Mouse (Mus musculus): ENCODE results near the gene Snx21. TPM values are rescaled to one million over a fixed set of nuclear protein-coding genes. Genes with fewer than 3 reads are reported as not detected.
A peak's percentile ranks its signal among the peaks of the same experiment; 100 is the strongest.
"Not testable (repeated sequence)": the region's sequence is repeated elsewhere in the genome, so short reads cannot be mapped to it uniquely, and the experiment has no call there.

The Snx21 gene
- polyA plus RNA-seq, 1 experiment from 2014 or later = 27.0 TPM

DNA sequence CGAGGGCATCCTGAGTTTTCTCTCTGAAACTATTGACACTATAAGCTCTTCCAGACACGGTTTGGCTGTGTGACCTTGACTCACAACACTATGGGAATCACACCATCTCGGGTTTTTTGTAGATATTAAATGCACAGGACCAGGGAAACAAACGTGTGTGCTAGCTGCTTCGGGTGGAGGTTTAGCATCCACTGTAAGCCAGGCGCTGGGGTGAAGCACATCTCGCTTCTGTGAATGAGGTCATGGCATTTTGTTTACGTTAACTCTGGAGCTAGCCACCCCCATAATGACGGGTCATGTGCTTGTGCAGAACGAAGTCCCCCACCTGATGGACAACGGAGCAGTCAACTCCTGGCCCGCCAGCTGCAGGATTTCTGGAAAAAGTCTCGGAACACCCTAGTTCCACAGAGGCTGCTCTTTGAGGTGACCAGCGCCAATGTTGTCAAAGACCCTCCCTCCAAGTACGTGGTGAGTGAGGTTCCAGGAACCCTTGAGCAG, 814 bp downstream of the Snx21 start:
- Histone ChIP-seq H3K4me2 (peak overlapping the region; percentile 90), H3K36me3 (peaks cover 4% of the 10 kb centered on the region), H3K4me3 (peak overlapping the region; percentile 73), H3K9ac (peak overlapping the region; percentile 81), H3K27me3 (no peaks in the 10 kb centered on the region), H3K9me3 (no peaks in the 10 kb centered on the region), H3K4me1 (peaks cover 24% of the 10 kb centered on the region), H3K27ac (peak overlapping the region; percentile 92)
- peak; percentile 12; the same call in 1 of the 2 replicates for ATAC-seq (ENCODE audit: borderline replicate concordance, extremely low read depth, low FRiP score, low TSS enrichment)
- 7% methylated on average over 15 of the region's 15 CpGs for WGBS

DNA sequence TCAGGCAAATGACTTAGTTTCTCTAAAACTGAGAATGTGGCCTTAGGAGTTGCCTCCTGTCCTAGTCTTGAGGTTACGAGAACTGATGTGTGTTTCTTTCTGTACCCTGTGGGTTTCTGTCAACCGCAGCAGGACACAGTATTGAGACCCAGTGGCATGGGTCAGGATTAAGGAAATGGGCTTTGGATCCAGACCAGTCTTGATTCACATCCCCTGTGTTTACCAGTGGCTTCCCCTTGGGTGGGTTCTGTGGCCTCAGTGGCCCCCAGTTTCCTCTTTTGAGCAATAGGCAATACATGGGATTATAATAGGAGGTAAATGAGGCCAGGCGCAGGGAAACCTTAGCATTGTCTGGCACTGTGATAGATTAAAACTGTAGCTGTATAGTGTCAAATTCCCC, 1.4 kb downstream of the Snx21 start:
- H3K4me1 ChIP-seq = peaks cover 24% of the 10 kb centered on the region
- H3K9ac ChIP-seq = peak overlapping the region; percentile 81
- H3K4me2 ChIP-seq = peak overlapping the region; percentile 90
- H3K27ac ChIP-seq = peak overlapping the region; percentile 26
- H3K36me3 ChIP-seq = peaks cover 10% of the 10 kb centered on the region
- WGBS = 80% methylated on average over 3 of the region's 3 CpGs
- H3K27me3 ChIP-seq = no peaks in the 10 kb centered on the region
- no peaks in the 10 kb centered on the region for H3K9me3 ChIP-seq
- peak overlapping the region; percentile 73 for H3K4me3 ChIP-seq
- ATAC-seq (ENCODE audit: borderline replicate concordance, extremely low read depth, low FRiP score, low TSS enrichment) = no peak

DNA sequence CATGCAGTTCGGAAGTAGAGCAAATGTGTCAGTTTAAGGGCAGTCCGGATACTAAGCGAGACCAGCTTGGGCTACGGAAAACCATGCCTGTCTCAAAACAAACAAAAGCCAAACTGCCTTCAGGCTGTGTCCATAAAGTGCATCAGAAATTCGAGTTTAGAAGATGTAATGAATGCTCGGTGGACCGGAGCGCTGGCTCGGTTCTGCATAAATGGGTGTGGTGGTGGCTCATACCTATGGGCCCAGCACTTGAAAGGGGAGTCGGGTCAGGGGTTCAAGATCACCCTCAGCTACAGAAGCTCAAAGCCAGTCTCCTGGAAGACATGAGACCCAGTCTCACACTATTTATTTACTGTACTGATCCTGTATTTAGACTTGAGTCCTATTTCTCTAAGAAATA, 2.2 kb downstream of the Snx21 start:
- H3K27me3 ChIP-seq = no peaks in the 10 kb centered on the region
- WGBS = 75% methylated on average over 10 of the region's 10 CpGs
- H3K4me1 ChIP-seq = peaks cover 24% of the 10 kb centered on the region
- no peak for ATAC-seq (ENCODE audit: borderline replicate concordance, extremely low read depth, low FRiP score, low TSS enrichment)
- H3K36me3 ChIP-seq = peaks cover 18% of the 10 kb centered on the region
- no peak overlapping the region for H3K27ac ChIP-seq
- no peak overlapping the region for H3K4me2 ChIP-seq
- no peaks in the 10 kb centered on the region for H3K9me3 ChIP-seq
- H3K9ac ChIP-seq = no peak overlapping the region
- H3K4me3 ChIP-seq = no peak overlapping the region

DNA sequence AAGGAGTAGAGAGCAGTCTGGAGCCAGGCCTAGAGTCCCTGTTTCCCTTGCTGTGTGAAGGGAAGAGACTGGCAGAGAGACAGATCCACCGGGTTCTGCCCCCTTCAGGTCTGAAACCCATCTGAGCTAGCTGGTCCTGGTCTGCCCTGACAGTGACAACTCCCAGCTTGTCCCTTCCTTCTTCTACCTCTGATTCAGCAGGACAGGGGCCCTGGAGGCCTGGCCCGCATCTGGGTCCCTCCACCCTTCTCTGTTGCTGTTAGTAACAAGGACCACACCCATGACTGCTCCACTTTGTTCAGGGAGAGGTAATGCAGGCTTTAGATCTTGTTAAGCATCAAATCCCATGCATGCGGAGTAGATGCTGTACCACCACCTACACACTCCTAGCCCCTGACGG, 2.8 kb downstream of the Snx21 start:
- Histone ChIP-seq H3K4me2 (no peak overlapping the region), H3K27me3 (no peaks in the 10 kb centered on the region), H3K27ac (no peak overlapping the region), H3K9me3 (no peaks in the 10 kb centered on the region), H3K36me3 (peaks cover 23% of the 10 kb centered on the region), H3K4me1 (peaks cover 26% of the 10 kb centered on the region), H3K4me3 (no peak overlapping the region), H3K9ac (no peak overlapping the region)
- ATAC-seq (ENCODE audit: borderline replicate concordance, extremely low read depth, low FRiP score, low TSS enrichment) = no peak
- WGBS = 64% methylated on average over 4 of the region's 4 CpGs

DNA sequence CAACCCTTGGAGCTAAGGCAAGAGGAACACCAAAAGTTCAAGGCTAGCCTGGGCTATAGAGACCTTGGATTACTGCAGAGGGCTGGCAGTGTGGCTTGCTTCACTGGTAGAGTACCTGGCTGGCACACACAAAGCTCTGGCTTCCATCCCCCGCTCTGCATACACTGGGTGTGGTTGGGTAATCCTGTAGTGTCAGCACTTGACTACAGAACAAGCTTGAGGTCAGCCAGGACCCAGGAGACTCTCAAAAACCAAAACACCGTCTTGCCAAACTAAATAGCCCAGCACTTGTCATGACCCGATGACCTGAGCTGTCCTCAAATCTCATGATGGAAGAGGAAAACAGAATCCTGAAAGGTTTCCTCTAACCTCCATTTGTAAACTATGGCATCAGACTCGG, 4.8 kb downstream of the Snx21 start:
- WGBS = 43% methylated on average over 4 of the region's 4 CpGs
- H3K4me1 ChIP-seq = peaks cover 26% of the 10 kb centered on the region
- H3K36me3 ChIP-seq = peaks cover 36% of the 10 kb centered on the region
- no peak overlapping the region for H3K4me2 ChIP-seq
- H3K27me3 ChIP-seq = no peaks in the 10 kb centered on the region
- ATAC-seq (ENCODE audit: borderline replicate concordance, extremely low read depth, low FRiP score, low TSS enrichment) = no peak
- H3K9me3 ChIP-seq = no peaks in the 10 kb centered on the region
- no peak overlapping the region for H3K27ac ChIP-seq
- no peak overlapping the region for H3K4me3 ChIP-seq
- H3K9ac ChIP-seq = no peak overlapping the region

DNA sequence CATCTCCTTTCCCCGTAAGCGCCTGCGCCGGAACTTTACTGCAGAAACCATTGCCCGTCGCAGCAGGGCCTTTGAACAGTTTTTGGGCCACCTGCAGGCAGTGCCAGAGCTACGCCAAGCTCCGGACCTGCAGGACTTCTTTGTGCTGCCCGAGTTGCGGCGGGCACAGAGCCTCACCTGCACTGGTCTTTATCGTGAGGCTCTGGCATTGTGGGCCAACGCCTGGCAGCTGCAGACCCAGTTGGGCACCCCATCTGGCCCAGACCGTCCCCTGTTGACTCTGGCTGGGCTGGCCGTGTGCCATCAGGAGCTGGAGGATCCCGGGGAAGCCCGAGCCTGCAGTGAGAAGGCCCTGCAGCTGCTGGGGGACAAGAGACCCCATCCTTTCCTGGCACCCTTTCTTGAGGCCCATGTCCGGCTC, 6.2 kb downstream of the Snx21 start:
- ATAC-seq (ENCODE audit: borderline replicate concordance, extremely low read depth, low FRiP score, low TSS enrichment) = no peak
- Histone ChIP-seq H3K9me3 (no peaks in the 10 kb centered on the region), H3K4me3 (no peak overlapping the region), H3K4me2 (no peak overlapping the region), H3K4me1 (peaks cover 21% of the 10 kb centered on the region), H3K9ac (no peak overlapping the region), H3K27ac (no peak overlapping the region), H3K27me3 (no peaks in the 10 kb centered on the region), H3K36me3 (peaks cover 40% of the 10 kb centered on the region)
- 88% methylated on average over 18 of the region's 18 CpGs for WGBS

DNA sequence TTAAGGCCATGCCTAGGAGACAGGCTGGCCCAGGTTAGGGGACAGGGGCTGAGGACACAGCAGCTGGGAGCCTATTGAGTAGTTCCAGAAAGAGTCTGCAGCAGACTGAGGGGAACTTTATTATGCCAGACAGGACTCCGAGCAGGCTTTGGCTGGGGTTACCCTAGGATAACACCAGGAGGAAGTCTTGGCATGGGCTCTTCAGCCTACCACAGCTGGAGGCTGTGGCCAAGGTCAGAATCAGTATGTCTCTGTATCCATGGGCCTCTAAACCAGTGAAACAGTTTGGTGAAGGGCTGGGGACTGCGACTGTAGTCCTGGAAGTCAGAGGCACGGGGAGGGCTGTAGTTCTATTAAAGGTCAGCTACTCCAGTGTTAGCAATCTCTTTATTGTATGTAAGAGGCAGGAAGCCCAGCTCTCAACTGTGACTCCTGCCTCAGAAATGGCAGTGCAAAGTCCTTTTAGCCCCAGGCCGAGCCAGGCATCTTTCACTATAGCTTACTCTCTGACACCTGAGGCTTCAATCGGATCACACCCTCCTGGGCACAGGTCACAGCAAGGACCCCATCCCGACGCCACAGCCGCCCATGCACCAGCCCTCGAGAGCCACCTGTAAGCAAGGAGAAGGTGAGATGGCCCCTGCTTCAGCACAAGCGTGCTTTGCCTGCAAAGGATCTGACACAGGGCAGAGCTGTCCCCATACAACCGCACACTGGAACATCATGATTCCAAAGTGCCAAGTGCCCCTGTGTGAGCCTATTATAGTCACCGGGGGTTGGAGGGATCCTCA, 7.0 kb downstream of the Snx21 start:
- Histone ChIP-seq H3K9ac (no peak overlapping the region), H3K9me3 (no peaks in the 10 kb centered on the region), H3K27me3 (no peaks in the 10 kb centered on the region), H3K4me1 (peaks cover 14% of the 10 kb centered on the region; the same call in 1 of the 2 replicates), H3K36me3 (peaks cover 45% of the 10 kb centered on the region), H3K4me3 (no peak overlapping the region), H3K4me2 (no peak overlapping the region), H3K27ac (no peak overlapping the region)
- no peak for ATAC-seq (ENCODE audit: borderline replicate concordance, extremely low read depth, low FRiP score, low TSS enrichment)
- 88% methylated on average over 12 of the region's 12 CpGs for WGBS

DNA sequence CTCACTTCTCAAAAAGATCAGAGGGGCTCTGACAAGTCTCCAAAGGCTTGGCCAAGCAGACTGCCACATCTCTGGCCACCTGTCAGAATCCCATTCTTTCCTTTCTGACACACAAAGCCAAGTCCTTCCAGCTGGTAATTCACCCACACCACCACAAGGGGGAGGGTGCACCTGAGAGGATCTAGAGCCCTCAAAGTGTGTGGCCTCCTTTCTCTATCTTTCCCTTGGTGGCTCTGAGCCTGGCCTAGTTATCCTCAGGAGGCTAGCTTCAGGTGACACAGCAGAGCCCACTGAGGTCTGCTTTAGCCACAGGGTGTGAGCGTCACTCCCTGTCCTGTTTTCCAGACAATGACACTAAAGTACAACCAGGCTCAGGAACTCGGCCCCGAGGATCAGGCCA, 7.6 kb downstream of the Snx21 start:
- no peak overlapping the region for H3K9ac ChIP-seq
- H3K4me3 ChIP-seq = no peak overlapping the region
- H3K4me2 ChIP-seq = no peak overlapping the region
- no peaks in the 10 kb centered on the region for H3K9me3 ChIP-seq
- peaks cover 9% of the 10 kb centered on the region; the same call in 1 of the 2 replicates for H3K4me1 ChIP-seq
- H3K27me3 ChIP-seq = no peaks in the 10 kb centered on the region
- peaks cover 50% of the 10 kb centered on the region for H3K36me3 ChIP-seq
- ATAC-seq (ENCODE audit: borderline replicate concordance, extremely low read depth, low FRiP score, low TSS enrichment) = no peak
- 67% methylated on average over 3 of the region's 3 CpGs for WGBS
- no peak overlapping the region for H3K27ac ChIP-seq

DNA sequence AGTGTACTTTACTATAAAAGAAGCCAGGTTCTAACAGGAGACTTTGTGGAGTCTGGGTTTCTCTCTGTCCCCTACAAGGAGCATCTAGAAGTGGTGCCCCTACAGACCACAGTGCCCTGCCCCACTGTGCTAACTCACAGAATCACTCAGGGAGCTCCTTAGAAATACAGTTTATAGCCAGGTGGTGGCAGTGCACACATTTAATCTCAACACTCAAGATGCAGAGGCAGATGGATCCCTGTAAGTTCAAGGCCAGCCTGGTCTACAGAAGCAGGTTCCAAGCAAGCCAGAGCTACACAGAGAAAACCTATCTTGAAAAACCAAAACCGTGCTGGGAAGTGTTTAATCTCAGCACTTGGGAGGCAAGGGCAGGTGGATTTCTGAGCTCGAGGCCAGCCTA, 8.1 kb downstream of the Snx21 start:
- ATAC-seq (ENCODE audit: borderline replicate concordance, extremely low read depth, low FRiP score, low TSS enrichment) = no peak
- Histone ChIP-seq H3K27ac (no peak overlapping the region), H3K4me3 (no peak overlapping the region), H3K9ac (no peak overlapping the region), H3K36me3 (peaks cover 54% of the 10 kb centered on the region), H3K4me2 (no peak overlapping the region), H3K9me3 (no peaks in the 10 kb centered on the region), H3K4me1 (peaks cover 3% of the 10 kb centered on the region; the same call in 1 of the 2 replicates), H3K27me3 (no peaks in the 10 kb centered on the region)
- 94% methylated on average over 2 of the region's 2 CpGs for WGBS

DNA sequence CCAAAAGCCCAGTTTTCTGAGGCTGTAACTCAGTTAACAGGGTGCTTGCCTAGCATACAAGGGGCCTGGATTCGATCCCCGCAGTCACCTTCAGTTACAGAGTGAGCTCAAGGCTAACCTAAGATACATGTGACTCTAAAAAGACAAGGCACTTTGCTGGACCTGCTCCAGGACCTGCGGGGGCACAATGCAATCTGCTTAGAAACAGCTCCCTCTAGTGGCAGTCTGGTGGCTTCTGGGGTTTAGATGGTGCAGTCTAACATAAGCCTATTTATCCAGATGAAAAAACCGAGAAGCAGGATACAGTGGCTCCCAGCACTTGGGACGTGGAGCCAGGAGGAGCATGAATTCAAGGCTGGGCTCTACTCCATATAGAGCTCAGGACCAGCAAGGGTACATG, 8.7 kb downstream of the Snx21 start:
- ATAC-seq (ENCODE audit: borderline replicate concordance, extremely low read depth, low FRiP score, low TSS enrichment) = no peak
- H3K27ac ChIP-seq = no peak overlapping the region
- H3K36me3 ChIP-seq = peaks cover 59% of the 10 kb centered on the region

DNA sequence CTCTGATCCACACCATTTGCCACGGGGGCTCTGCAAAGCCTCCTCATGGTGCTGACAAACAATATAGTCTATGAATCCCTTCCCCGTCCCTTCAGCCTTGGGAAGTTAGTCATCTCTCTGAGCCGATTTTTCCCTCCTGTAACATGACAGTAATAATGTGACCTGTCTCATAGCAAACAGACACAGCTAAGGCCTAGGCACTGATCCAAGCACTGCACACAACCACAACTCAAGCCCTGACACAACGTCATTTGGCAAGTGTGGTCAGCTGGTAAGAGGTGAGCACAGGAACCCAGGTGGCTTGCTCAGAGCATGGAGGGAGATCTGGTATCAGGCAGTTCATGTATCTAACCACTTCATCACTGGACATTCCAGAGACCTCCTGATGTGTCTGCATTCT, 10.2 kb downstream of the Snx21 start:
- no peaks in the 10 kb centered on the region for H3K27me3 ChIP-seq
- no peak overlapping the region for H3K4me2 ChIP-seq
- H3K4me3 ChIP-seq = no peak overlapping the region
- H3K9me3 ChIP-seq = no peaks in the 10 kb centered on the region
- no peak overlapping the region for H3K27ac ChIP-seq
- peaks cover 71% of the 10 kb centered on the region for H3K36me3 ChIP-seq
- H3K9ac ChIP-seq = no peak overlapping the region
- H3K4me1 ChIP-seq = 0 out of 2 replicates have a peak, but pooled peaks cover 2% of the 10 kb centered on the region
- WGBS = 58% methylated on average over 4 of the region's 4 CpGs
- no peak for ATAC-seq (ENCODE audit: borderline replicate concordance, extremely low read depth, low FRiP score, low TSS enrichment)

More for the DNA sequence above, 8.7 kb downstream of the Snx21 start:
- Histone ChIP-seq H3K9ac (no peak overlapping the region), H3K4me1 (0 out of 2 replicates have a peak, but pooled peaks cover 2% of the 10 kb centered on the region), H3K9me3 (no peaks in the 10 kb centered on the region), H3K4me2 (no peak overlapping the region), H3K4me3 (no peak overlapping the region), H3K27me3 (no peaks in the 10 kb centered on the region)
- 32% methylated on average over 5 of the region's 5 CpGs for WGBS

DNA sequence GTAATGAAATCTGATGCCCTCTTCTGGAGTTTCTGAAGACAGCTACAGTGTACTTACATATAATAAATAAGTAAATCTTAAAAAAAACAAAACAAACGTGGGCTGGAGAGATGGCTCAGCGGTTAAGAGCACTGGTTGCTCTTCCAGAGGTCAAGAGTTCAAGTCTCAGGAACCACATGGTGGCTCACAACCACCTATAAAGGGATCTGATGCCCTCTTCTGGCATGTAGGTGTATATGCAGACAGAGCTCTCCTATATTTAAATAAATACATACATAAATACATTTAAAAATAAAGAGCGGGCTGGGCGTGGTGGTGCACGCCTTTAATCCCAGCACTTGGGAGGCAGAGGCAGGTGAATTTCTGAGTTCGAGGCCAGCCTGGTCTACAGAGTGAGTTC, 12.9 kb downstream of the Snx21 start:
- H3K27ac ChIP-seq; H3K9me3 ChIP-seq; H3K4me3 ChIP-seq; H3K4me1 ChIP-seq; H3K27me3 ChIP-seq; ATAC-seq (ENCODE audit: borderline replicate concordance, extremely low read depth, low FRiP score, low TSS enrichment); H3K9ac ChIP-seq; H3K4me2 ChIP-seq: not testable (repeated sequence)
- H3K36me3 ChIP-seq = peaks cover 47% of the 10 kb centered on the region
- 72% methylated on average over 6 of the region's 6 CpGs for WGBS
